Mouse (Mus musculus) heart, adult 2 months (tissue): ENCODE results near the gene Nupr1l.
"Not testable (repeated sequence)": the region's sequence is repeated elsewhere in the genome, so short reads cannot be mapped to it uniquely, and the experiment has no call there.

ENCODE experiments used
- CTCF ChIP-seq: fragments of 200-600 bp; IDR thresholded peaks from 2 replicates; pipeline ENCODE4 v1.8.1; 2022; ENCODE audit warnings: antibody characterized with exemption, mild to moderate bottlenecking, moderate library complexity
- POLR2A ChIP-seq: fragments of 200-500 bp; IDR thresholded peaks from 2 replicates; pipeline ENCODE4 v1.6.1; 2011; ENCODE audit warnings: mild to moderate bottlenecking, low read depth, low read length, control low read depth; ENCODE audit not compliant: insufficient read depth

- 0 out of 2 replicates have a peak, but pooled peaks have one; percentile 2 for TF ChIP-seq CTCF
- TF ChIP-seq POLR2A = not testable (repeated sequence)
These were observed 34.0 kb downstream of the Nupr1l start for GRCm38 (mm10) chr5:129942073-129942939.
